Mouse (Mus musculus) spleen, adult 2 months (tissue): ENCODE measurements around the gene Tab1.

Experiments
- CTCF ChIP-seq: fragments of 200-500 bp; IDR thresholded peaks from 2 replicates; pipeline ENCODE4 v1.5.1; 2011; ENCODE audit warnings: mild to moderate bottlenecking, inconsistent platforms; ENCODE audit not compliant: insufficient read depth, insufficient read length, insufficient replicate concordance; ENCODE audit errors: extremely low read depth
- POLR2A ChIP-seq: fragments of 200-500 bp; IDR thresholded peaks from 2 replicates; pipeline ENCODE4 v1.6.1; 2011; ENCODE audit warnings: low read depth, low read length, inconsistent platforms

DNA sequence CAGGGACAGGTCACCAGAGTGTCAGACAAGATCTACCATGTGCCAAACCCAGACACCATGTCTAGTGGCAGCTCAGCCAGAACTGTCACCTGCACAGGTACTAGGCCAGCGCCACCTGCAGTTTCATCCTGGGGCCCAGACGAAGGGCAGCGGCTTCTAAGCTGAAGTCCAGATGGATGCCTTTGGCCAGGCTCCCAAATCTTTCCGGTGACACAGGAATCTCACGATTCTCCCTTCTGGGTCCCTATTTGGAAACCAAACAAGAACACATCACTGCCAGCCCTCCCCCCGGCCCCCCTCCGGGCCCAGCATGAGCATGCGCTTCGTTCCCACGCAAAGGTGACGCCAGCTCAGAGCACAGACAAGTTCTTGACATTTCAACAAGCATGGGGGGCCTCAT lies 30.3 kb downstream of the Tab1 start:
- TF ChIP-seq CTCF (no peak), POLR2A (no peak)
